Mouse (Mus musculus): ENCODE data around the gene Meox2. TPM values are rescaled to one million over a fixed set of nuclear protein-coding genes. Genes with fewer than 3 reads are reported as not detected.

Gene Meox2
- polyA plus RNA-seq, 1 experiment, result 0.08 TPM

GRCm38 (mm10) chr12:37119246-37119645, 10.9 kb downstream of the Meox2 start:
- Histone ChIP-seq H3K4me2 (ENCODE audit: low read depth) (no peak overlapping the region), H3K4me3 (no peak overlapping the region), H3ac (ENCODE audit: control insufficient read depth, insufficient read length) (no peak overlapping the region), H3K27me3 (ENCODE audit: control insufficient read depth, insufficient read depth, insufficient read length) (no peaks in the 10 kb centered on the region), H3K79me2 (ENCODE audit: control insufficient read depth, insufficient read depth) (no peaks in the 10 kb centered on the region), H3K36me3 (ENCODE audit: control insufficient read depth, insufficient read depth) (no peaks in the 10 kb centered on the region)
- TF ChIP-seq POLR2A (IDR thresholded peaks at IDR 0.05; ENCODE audit: insufficient read length, low read depth), result no peak
- TF ChIP-seq MAX (IDR thresholded peaks at IDR 0.05; ENCODE audit: low read depth), result no peak

DNA sequence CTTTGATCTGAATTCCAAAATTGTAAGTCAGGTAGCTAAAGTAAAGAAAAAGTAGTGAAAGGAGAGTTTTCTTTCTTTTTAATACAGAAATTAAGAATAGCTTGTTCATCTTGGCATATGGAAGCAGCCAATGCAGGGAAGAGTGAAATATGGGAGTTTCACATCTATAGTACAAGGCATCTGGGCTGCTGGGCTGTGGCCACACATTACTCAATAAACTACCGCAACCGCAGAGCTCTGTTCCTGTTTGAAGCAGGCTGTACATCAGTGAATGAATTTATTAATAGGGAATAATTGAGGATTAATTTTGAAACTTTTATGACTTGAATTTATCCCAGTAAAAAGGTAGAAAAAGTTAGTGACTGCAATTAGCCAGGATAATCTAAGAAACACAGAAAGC, 15.4 kb downstream of the Meox2 start:
- TF ChIP-seq E2F4 (IDR thresholded peaks at IDR 0.05; ENCODE audit: insufficient read depth) (no peak), TCF12 (IDR thresholded peaks at IDR 0.05; ENCODE audit: insufficient read depth, poor library complexity, severe bottlenecking) (no peak), MAX (IDR thresholded peaks at IDR 0.05; ENCODE audit: low read depth) (no peak), CEBPB (IDR thresholded peaks at IDR 0.05; ENCODE audit: insufficient read depth, poor library complexity, severe bottlenecking) (no peak), SRF (IDR thresholded peaks at IDR 0.05; ENCODE audit: control insufficient read depth, insufficient read length, low read depth) (no peak), MYOG (IDR thresholded peaks at IDR 0.05; ENCODE audit: control insufficient read depth in 1 of 3, insufficient read depth in 1 of 3, insufficient read length in 2 of 3, low read depth in 2 of 3) (no peak), POLR2A (IDR thresholded peaks at IDR 0.05; ENCODE audit: insufficient read length, low read depth) (no peak), REST (IDR thresholded peaks at IDR 0.05; ENCODE audit: insufficient read depth, insufficient read length) (no peak), TCF3 (IDR thresholded peaks at IDR 0.05; ENCODE audit: insufficient read length, low read depth) (no peak), USF1 (IDR thresholded peaks at IDR 0.05; ENCODE audit: low read depth) (no peak), POLR2AphosphoS2 (IDR thresholded peaks at IDR 0.05; ENCODE audit: insufficient read length, low read depth) (no peak), MYOD1 (IDR thresholded peaks at IDR 0.05; ENCODE audit: control insufficient read depth in 1 of 3, insufficient read length in 2 of 3, low read depth in 2 of 3) (no peak)
- H3K4me2 ChIP-seq (ENCODE audit: low read depth), result no peak overlapping the region

DNA sequence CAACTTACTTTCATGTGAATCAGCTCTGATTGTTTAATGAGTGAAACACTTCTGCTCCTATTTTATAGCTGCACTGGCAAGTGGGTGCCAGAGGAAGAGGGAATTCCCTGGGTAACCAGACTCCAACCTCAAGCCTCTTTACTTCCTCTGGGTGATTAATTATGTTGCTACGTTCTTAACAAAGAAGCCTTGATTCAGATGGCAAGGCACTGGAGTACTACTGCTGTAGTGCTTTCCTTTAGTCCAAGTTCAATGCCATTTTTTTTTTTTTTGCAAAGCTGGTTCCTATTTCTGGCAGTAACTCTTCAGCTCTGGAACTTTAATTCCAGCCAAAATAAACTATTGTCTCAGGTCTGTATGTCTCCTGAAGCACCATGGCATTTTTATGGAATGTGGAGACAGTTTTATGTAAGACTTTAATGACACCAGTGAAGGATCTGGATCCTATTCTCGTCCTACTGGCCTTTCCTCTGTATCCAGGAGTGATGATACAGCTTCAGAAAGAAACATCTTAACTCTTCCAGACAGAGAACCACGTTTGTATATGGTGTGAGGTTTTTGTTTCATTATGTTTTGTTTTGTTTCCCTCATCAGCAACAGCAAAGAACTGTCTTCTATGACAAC, 33.9 kb downstream of the Meox2 start:
- Histone ChIP-seq H3K27me3 (ENCODE audit: control insufficient read depth, insufficient read depth, insufficient read length) (no peaks in the 10 kb centered on the region), H3K79me2 (ENCODE audit: control insufficient read depth, insufficient read depth) (no peaks in the 10 kb centered on the region), H3K4me3 (no peak overlapping the region), H3ac (ENCODE audit: control insufficient read depth, insufficient read length) (no peak overlapping the region), H3K36me3 (ENCODE audit: control insufficient read depth, insufficient read depth) (no peaks in the 10 kb centered on the region), H3K4me2 (ENCODE audit: low read depth) (no peak overlapping the region)
- TF ChIP-seq CEBPB (IDR thresholded peaks at IDR 0.05; ENCODE audit: insufficient read depth, poor library complexity, severe bottlenecking) (no peak), REST (IDR thresholded peaks at IDR 0.05; ENCODE audit: insufficient read depth, insufficient read length) (no peak), POLR2AphosphoS2 (IDR thresholded peaks at IDR 0.05; ENCODE audit: insufficient read length, low read depth) (no peak), MYOG (IDR thresholded peaks at IDR 0.05; ENCODE audit: control insufficient read depth in 1 of 3, insufficient read depth in 1 of 3, insufficient read length in 2 of 3, low read depth in 2 of 3) (no peak), E2F4 (IDR thresholded peaks at IDR 0.05; ENCODE audit: insufficient read depth) (no peak), POLR2A (IDR thresholded peaks at IDR 0.05; ENCODE audit: insufficient read length, low read depth) (no peak), MYOD1 (IDR thresholded peaks at IDR 0.05; ENCODE audit: control insufficient read depth in 1 of 3, insufficient read length in 2 of 3, low read depth in 2 of 3) (no peak), SRF (IDR thresholded peaks at IDR 0.05; ENCODE audit: control insufficient read depth, insufficient read length, low read depth) (no peak), TCF3 (IDR thresholded peaks at IDR 0.05; ENCODE audit: insufficient read length, low read depth) (no peak), TCF12 (IDR thresholded peaks at IDR 0.05; ENCODE audit: insufficient read depth, poor library complexity, severe bottlenecking) (no peak)

More for the DNA sequence above, 15.4 kb downstream of the Meox2 start:
- Histone ChIP-seq H3ac (ENCODE audit: control insufficient read depth, insufficient read length) (no peak overlapping the region), H3K27me3 (ENCODE audit: control insufficient read depth, insufficient read depth, insufficient read length) (no peaks in the 10 kb centered on the region), H3K4me3 (no peak overlapping the region), H3K36me3 (ENCODE audit: control insufficient read depth, insufficient read depth) (no peaks in the 10 kb centered on the region), H3K79me2 (ENCODE audit: control insufficient read depth, insufficient read depth) (no peaks in the 10 kb centered on the region)

DNA sequence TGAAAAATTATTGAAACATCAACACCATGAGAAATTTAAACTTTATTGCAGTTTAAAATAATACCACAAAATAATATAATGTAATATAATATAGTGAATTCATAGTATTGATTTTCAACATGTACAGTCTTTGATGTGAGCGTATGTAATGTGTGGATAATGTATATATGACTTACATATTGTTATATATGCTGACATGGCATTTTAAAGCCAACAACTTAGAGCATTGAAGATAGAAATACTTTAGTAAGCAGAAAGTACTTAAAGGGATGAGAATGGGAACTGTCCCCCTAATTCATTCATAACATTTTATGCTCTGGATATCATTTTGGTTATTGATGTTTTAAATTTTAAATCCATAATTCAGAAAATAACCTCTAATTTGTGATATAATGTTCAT, 35.5 kb downstream of the Meox2 start:
- no peak overlapping the region for H3ac ChIP-seq (ENCODE audit: control insufficient read depth, insufficient read length)
- H3K4me3 ChIP-seq, result no peak overlapping the region
- H3K27me3 ChIP-seq (ENCODE audit: control insufficient read depth, insufficient read depth, insufficient read length), result no peaks in the 10 kb centered on the region
- no peak for TF ChIP-seq SRF (IDR thresholded peaks at IDR 0.05; ENCODE audit: control insufficient read depth, insufficient read length, low read depth)
- H3K4me2 ChIP-seq (ENCODE audit: low read depth), result no peak overlapping the region
- H3K79me2 ChIP-seq (ENCODE audit: control insufficient read depth, insufficient read depth), result no peaks in the 10 kb centered on the region
- H3K36me3 ChIP-seq (ENCODE audit: control insufficient read depth, insufficient read depth), result no peaks in the 10 kb centered on the region

- Histone ChIP-seq H3K4me3 (no peak overlapping the region), H3K79me2 (ENCODE audit: control insufficient read depth, insufficient read depth) (no peaks in the 10 kb centered on the region), H3K4me2 (ENCODE audit: low read depth) (no peak overlapping the region), H3ac (ENCODE audit: control insufficient read depth, insufficient read length) (no peak overlapping the region), H3K36me3 (ENCODE audit: control insufficient read depth, insufficient read depth) (no peaks in the 10 kb centered on the region), H3K27me3 (ENCODE audit: control insufficient read depth, insufficient read depth, insufficient read length) (no peaks in the 10 kb centered on the region)
- TF ChIP-seq MYOD1 (IDR thresholded peaks at IDR 0.05; ENCODE audit: control insufficient read depth in 1 of 3, insufficient read length in 2 of 3, low read depth in 2 of 3) (no peak), MYOG (IDR thresholded peaks at IDR 0.05; ENCODE audit: control insufficient read depth in 1 of 3, insufficient read depth in 1 of 3, insufficient read length in 2 of 3, low read depth in 2 of 3) (no peak), SRF (IDR thresholded peaks at IDR 0.05; ENCODE audit: control insufficient read depth, insufficient read length, low read depth) (no peak), POLR2A (IDR thresholded peaks at IDR 0.05; ENCODE audit: insufficient read length, low read depth) (no peak), REST (IDR thresholded peaks at IDR 0.05; ENCODE audit: insufficient read depth, insufficient read length) (no peak), CEBPB (IDR thresholded peaks at IDR 0.05; ENCODE audit: insufficient read depth, poor library complexity, severe bottlenecking) (no peak), TCF12 (IDR thresholded peaks at IDR 0.05; ENCODE audit: insufficient read depth, poor library complexity, severe bottlenecking) (no peak), E2F4 (IDR thresholded peaks at IDR 0.05; ENCODE audit: insufficient read depth) (no peak)
Measured at GRCm38 (mm10) chr12:37167742-37168141, 59.4 kb downstream of the Meox2 start.
